Mouse (Mus musculus): ENCODE data around the gene Pwwp2b. TPM values are rescaled to one million over a fixed set of nuclear protein-coding genes. Genes with fewer than 3 reads are reported as not detected.

Gene Pwwp2b
- total RNA-seq, 2 experiments from 2014 or later = 3.5 to 5.2 TPM

- DNase-seq = no peak
Observed at GRCm38 (mm10) chr7:139224725-139225124, 23.6 kb upstream of the Pwwp2b start.

GRCm38 (mm10) chr7:139226416-139226815 is 21.9 kb upstream of the Pwwp2b start:
- DNase-seq = no peak

- no peak for DNase-seq
Observed at GRCm38 (mm10) chr7:139228447-139229171, 19.7 kb upstream of the Pwwp2b start.

- DNase-seq = no peak
Observed at GRCm38 (mm10) chr7:139229837-139230236, 18.4 kb upstream of the Pwwp2b start.

- no peak for DNase-seq
Observed at GRCm38 (mm10) chr7:139230241-139230640, 18.0 kb upstream of the Pwwp2b start.

- peak; percentile 88 for DNase-seq
Observed at GRCm38 (mm10) chr7:139233714-139234113, 14.6 kb upstream of the Pwwp2b start.

- DNase-seq = peak; percentile 46
Observed at GRCm38 (mm10) chr7:139234426-139235188, 13.7 kb upstream of the Pwwp2b start.

- no peak for DNase-seq
Observed at GRCm38 (mm10) chr7:139235651-139236358, 12.5 kb upstream of the Pwwp2b start.

GRCm38 (mm10) chr7:139239432-139239831 is 8.8 kb upstream of the Pwwp2b start:
- no peak for DNase-seq

- DNase-seq = no peak
Observed at GRCm38 (mm10) chr7:139246086-139246485, 2.2 kb upstream of the Pwwp2b start.

GRCm38 (mm10) chr7:139246931-139247880 is 1.1 kb upstream of the Pwwp2b start:
- peak; percentile 34 for DNase-seq

- peak; percentile 60 for DNase-seq
Observed at GRCm38 (mm10) chr7:139248615-139249405, 528 bp downstream of the Pwwp2b start.

GRCm38 (mm10) chr7:139249406-139250210 is 1.3 kb downstream of the Pwwp2b start:
- DNase-seq = no peak

- DNase-seq = peak; percentile 61
Observed at GRCm38 (mm10) chr7:139251881-139252301, 3.6 kb downstream of the Pwwp2b start.

- DNase-seq = no peak
Observed at GRCm38 (mm10) chr7:139252566-139252965, 4.3 kb downstream of the Pwwp2b start.

- no peak for DNase-seq
Observed at GRCm38 (mm10) chr7:139252986-139253385, 4.7 kb downstream of the Pwwp2b start.

- DNase-seq = no peak
Observed at GRCm38 (mm10) chr7:139253462-139253861, 5.2 kb downstream of the Pwwp2b start.

- no peak for DNase-seq
Observed at GRCm38 (mm10) chr7:139254626-139255025, 6.3 kb downstream of the Pwwp2b start.

GRCm38 (mm10) chr7:139257752-139258542 is 9.7 kb downstream of the Pwwp2b start:
- no peak for DNase-seq

All from gastrocnemius, postnatal 10 days (tissue).